Mouse (Mus musculus) gastrocnemius, adult 2 months (tissue): Measurements from ENCODE around the gene 2310030G06Rik. TPM values are rescaled to one million over a fixed set of nuclear protein-coding genes. Genes with fewer than 3 reads are reported as not detected.

ENCODE experiments used
- DNase-seq: peaks from one replicate; pipeline ENCODE4 v3.0.0; 2022
- H3K27ac ChIP-seq: fragments of 200-600 bp; 2 replicates; pipeline ENCODE4 v1.8.1; 2022; ENCODE audit warnings: mild to moderate bottlenecking
- H3K4me3 ChIP-seq: fragments of 200-600 bp; 2 replicates; pipeline ENCODE4 v1.8.1; 2022; ENCODE audit warnings: mild to moderate bottlenecking, moderate library complexity
- CTCF ChIP-seq: fragments of 200-600 bp; IDR thresholded peaks from 2 replicates; pipeline ENCODE4 v1.8.1; 2022; ENCODE audit warnings: antibody characterized with exemption, mild to moderate bottlenecking, moderate library complexity
- intact Hi-C: fragments of 180-260 bp; cut with DNase I; formaldehyde crosslinking; loops from one replicate; pipeline ENCODE4 v1.15.1; 2025
- long read RNA-seq, 2 experiments: library from polyadenylated mRNA; stranded (forward); transcript quantifications; one replicate each; pipeline ENCODE4 v2.0.0; 2021
- total RNA-seq, 2 experiments: library from RNA; stranded (reverse); gene quantifications; 2 replicates each; pipeline ENCODE4 v1.2.3; 2021

2310030G06Rik gene
- 1 to 10 TPM; 2.4 to 6.5 TPM for total RNA-seq
- long read RNA-seq, experiment 1, partial matches to known transcripts: 0 of 4 reads
- long read RNA-seq, experiment 1, other reads (novel, unspliced or antisense): 0 of 4 reads
- long read RNA-seq, experiment 2, transcript 2310030G06Rik-201 (4 exons, 1,257 nt): major isoform, 5 of 5 reads
- long read RNA-seq, experiment 2, partial matches to known transcripts: 0 of 5 reads
- long read RNA-seq, experiment 2, other reads (novel, unspliced or antisense): 0 of 5 reads

- intact Hi-C loops: no loop called here
- peak; percentile 27; the same call in 1 of the 2 replicates for TF ChIP-seq CTCF
- peak within 1 kb of the TSS; percentile 71 for H3K4me3 ChIP-seq
- peak within 1 kb of the TSS; percentile 85 for H3K27ac ChIP-seq
- peak; percentile 50 for DNase-seq
Measured at GRCm38 (mm10) chr9:50746214-50746677, at the start of gene 2310030G06Rik. Gene 2310030G06Rik (minus strand): TSS chr9:50746536.

GRCm38 (mm10) chr9:50795266-50795665, 48.9 kb upstream of the 2310030G06Rik start:
- DNase-seq: no peak
- TF ChIP-seq CTCF: no peak
- Histone ChIP-seq H3K27ac (no peak overlapping the region), H3K4me3 (no peak overlapping the region)
- intact Hi-C loops: no loop called here

GRCm38 (mm10) chr9:50782155-50782554, 35.8 kb upstream of the 2310030G06Rik start:
- intact Hi-C loops: no loop called here
- no peak overlapping the region for H3K4me3 ChIP-seq
- H3K27ac ChIP-seq: no peak overlapping the region
- DNase-seq: peak; percentile 36
- peak; percentile 63 for TF ChIP-seq CTCF

- H3K4me3 ChIP-seq: peak overlapping the region; percentile 93
- TF ChIP-seq CTCF: no peak
- intact Hi-C loops: no loop called here
- DNase-seq: no peak
- H3K27ac ChIP-seq: no peak overlapping the region
Measured at GRCm38 (mm10) chr9:50776162-50776760, 29.9 kb upstream of the 2310030G06Rik start.

GRCm38 (mm10) chr9:50775662-50776126, 29.4 kb upstream of the 2310030G06Rik start:
- peak overlapping the region; percentile 88 for H3K27ac ChIP-seq
- TF ChIP-seq CTCF: no peak
- no peak for DNase-seq
- intact Hi-C loops: no loop called here
- peak overlapping the region; percentile 93 for H3K4me3 ChIP-seq

- Histone ChIP-seq H3K4me3 (peak within 1 kb of the TSS; percentile 93), H3K27ac (peak within 1 kb of the TSS; percentile 88)
- 0 out of 2 replicates have a peak, but pooled peaks have one; percentile 4 for TF ChIP-seq CTCF
- intact Hi-C loops: no loop called here
- DNase-seq: peak; percentile 92
Measured at GRCm38 (mm10) chr9:50774991-50775612, 28.8 kb upstream of the 2310030G06Rik start, which contains the start of the genes Alg9 and 1110032A03Rik. Gene Alg9 (plus strand): TSS chr9:50775019. Gene 1110032A03Rik (minus strand): TSS chr9:50775520.

GRCm38 (mm10) chr9:50774026-50774462, 27.7 kb upstream of the 2310030G06Rik start:
- intact Hi-C loops: no loop called here
- H3K27ac ChIP-seq: no peak overlapping the region; the same call in 1 of the 2 replicates
- DNase-seq: no peak
- H3K4me3 ChIP-seq: no peak overlapping the region
- TF ChIP-seq CTCF: no peak

- no peak overlapping the region for H3K4me3 ChIP-seq
- DNase-seq: no peak
- H3K27ac ChIP-seq: no peak overlapping the region
- TF ChIP-seq CTCF: no peak
- intact Hi-C loops: no loop called here
Measured at GRCm38 (mm10) chr9:50770011-50770410, 23.7 kb upstream of the 2310030G06Rik start.

- Histone ChIP-seq H3K27ac (peak within 1 kb of the TSS; percentile 98), H3K4me3 (peak within 1 kb of the TSS; percentile 77)
- TF ChIP-seq CTCF: no peak; the same call in 1 of the 2 replicates
- peak; percentile 98 for DNase-seq
- intact Hi-C loops: loop anchor here (2.0 kb wide), 2 partner anchors 16 to 60 kb away; partner anchors contain the start of gene Hspb2
Measured at GRCm38 (mm10) chr9:50768107-50769002, 22.0 kb upstream of the 2310030G06Rik start, which contains the start of gene Fdxacb1. Gene Fdxacb1 (plus strand): TSS chr9:50768236.

GRCm38 (mm10) chr9:50767531-50768106, 21.3 kb upstream of the 2310030G06Rik start:
- no peak for TF ChIP-seq CTCF
- DNase-seq: no peak
- Histone ChIP-seq H3K4me3 (peak overlapping the region; percentile 77), H3K27ac (peak overlapping the region; percentile 98)
- intact Hi-C loops: loop anchor here (2.0 kb wide), 2 partner anchors 15 to 59 kb away; partner anchors contain the start of gene Hspb2

GRCm38 (mm10) chr9:50763331-50763730, 17.0 kb upstream of the 2310030G06Rik start:
- intact Hi-C loops: no loop called here
- H3K4me3 ChIP-seq: no peak overlapping the region
- TF ChIP-seq CTCF: peak; percentile 62
- DNase-seq: peak; percentile 48
- H3K27ac ChIP-seq: no peak overlapping the region
